Mouse (Mus musculus): ENCODE measurements at regions not wholly inside any gene's neighbourhood (a gene's known extent, or its start where the extent isn't known, plus 50 kb on each side); places are given as distances from the start of the nearest gene placed in this dataset.

GRCm38 (mm10) chr19:15053582-15054141, 455.8 kb upstream of the Tle4 start:
- no peak for DNase-seq (ENCODE audit: low spot score in 2 of 2)

GRCm38 (mm10) chr19:15052642-15053239, 454.9 kb upstream of the Tle4 start:
- DNase-seq (ENCODE audit: low spot score in 2 of 2): peak in 1 of 2 experiments; percentile 28

- no peak for DNase-seq (ENCODE audit: low spot score in 2 of 2)
These were observed 450.0 kb upstream of the Tle4 start for GRCm38 (mm10) chr19:15047896-15048295.

- DNase-seq (ENCODE audit: low spot score in 2 of 2): no peak
These were observed 449.5 kb upstream of the Tle4 start for GRCm38 (mm10) chr19:15047306-15047868.

- peak; percentile 38 to 73 for DNase-seq (ENCODE audit: low spot score in 2 of 2)
These were observed 437.7 kb upstream of the Tle4 start for GRCm38 (mm10) chr19:15035554-15035953.

GRCm38 (mm10) chr19:15033921-15034320, 436.1 kb upstream of the Tle4 start:
- DNase-seq (ENCODE audit: low spot score in 2 of 2): no peak

GRCm38 (mm10) chr19:15033396-15033795, 435.5 kb upstream of the Tle4 start:
- DNase-seq (ENCODE audit: low spot score in 2 of 2): no peak

- no peak for DNase-seq (ENCODE audit: low spot score in 2 of 2)
These were observed 434.6 kb upstream of the Tle4 start for GRCm38 (mm10) chr19:15032297-15032947.

- no peak for DNase-seq (ENCODE audit: low spot score in 2 of 2)
These were observed 433.6 kb upstream of the Tle4 start for GRCm38 (mm10) chr19:15031483-15031882.

- DNase-seq (ENCODE audit: low spot score in 2 of 2): no peak
These were observed 405.7 kb upstream of the Tle4 start for GRCm38 (mm10) chr19:15003596-15003995.

GRCm38 (mm10) chr19:14993344-14993743, 395.5 kb upstream of the Tle4 start:
- DNase-seq (ENCODE audit: low spot score in 2 of 2): no peak

GRCm38 (mm10) chr19:14970161-14970560, 372.3 kb upstream of the Tle4 start:
- DNase-seq (ENCODE audit: low spot score in 2 of 2): no peak

- DNase-seq (ENCODE audit: low spot score in 2 of 2): no peak
These were observed 370.4 kb upstream of the Tle4 start for GRCm38 (mm10) chr19:14968283-14968682.

GRCm38 (mm10) chr19:14957727-14958126, 359.9 kb upstream of the Tle4 start:
- DNase-seq (ENCODE audit: low spot score in 2 of 2): peak; percentile 40 to 43

GRCm38 (mm10) chr19:14957154-14957553, 359.3 kb upstream of the Tle4 start:
- no peak for DNase-seq (ENCODE audit: low spot score in 2 of 2)

- no peak for DNase-seq (ENCODE audit: low spot score in 2 of 2)
These were observed 358.5 kb upstream of the Tle4 start for GRCm38 (mm10) chr19:14956392-14956791.

- no peak for DNase-seq (ENCODE audit: low spot score in 2 of 2)
These were observed 358.1 kb upstream of the Tle4 start for GRCm38 (mm10) chr19:14955969-14956368.

- no peak for DNase-seq (ENCODE audit: low spot score in 2 of 2)
These were observed 342.5 kb upstream of the Tle4 start for GRCm38 (mm10) chr19:14940207-14940952.

GRCm38 (mm10) chr19:14922238-14922637, 324.4 kb upstream of the Tle4 start:
- no peak for DNase-seq (ENCODE audit: low spot score in 2 of 2)

GRCm38 (mm10) chr19:14911056-14911850, 313.4 kb upstream of the Tle4 start:
- DNase-seq (ENCODE audit: low spot score in 2 of 2): peak in 1 of 2 experiments; percentile 3

GRCm38 (mm10) chr19:14894875-14895274, 297.0 kb upstream of the Tle4 start:
- DNase-seq (ENCODE audit: low spot score in 2 of 2): no peak
